Mouse (Mus musculus): Measurements from ENCODE around the gene Tmprss11e.
A peak's percentile ranks its signal among the peaks of the same experiment; 100 is the strongest.

Gene Tmprss11e

DNA sequence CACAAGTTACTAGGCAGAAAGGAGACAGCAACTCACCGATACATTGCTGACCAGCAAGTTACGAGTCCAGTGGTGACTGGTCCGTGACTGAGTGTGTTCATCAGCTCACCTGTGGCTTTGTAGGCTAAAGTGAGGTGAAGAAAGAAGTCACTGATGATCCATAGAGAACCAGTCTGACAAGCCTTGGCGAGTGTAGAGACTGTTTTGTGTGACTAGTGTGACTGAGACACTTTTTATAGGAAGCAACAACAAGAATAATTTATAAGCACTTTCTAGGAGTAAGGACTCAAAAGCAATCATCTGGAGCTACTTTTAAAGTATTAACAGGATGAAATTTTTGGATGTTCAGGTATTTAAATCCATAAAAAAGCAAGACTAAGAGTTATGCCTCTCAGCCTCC, at the start of gene Tmprss11e:
TSS of gene Tmprss11e (minus strand) at position 101 of the 400 bp plus-strand sequence.
- no peak for DNase-seq (ENCODE audit: low spot score in 2 of 2)

DNA sequence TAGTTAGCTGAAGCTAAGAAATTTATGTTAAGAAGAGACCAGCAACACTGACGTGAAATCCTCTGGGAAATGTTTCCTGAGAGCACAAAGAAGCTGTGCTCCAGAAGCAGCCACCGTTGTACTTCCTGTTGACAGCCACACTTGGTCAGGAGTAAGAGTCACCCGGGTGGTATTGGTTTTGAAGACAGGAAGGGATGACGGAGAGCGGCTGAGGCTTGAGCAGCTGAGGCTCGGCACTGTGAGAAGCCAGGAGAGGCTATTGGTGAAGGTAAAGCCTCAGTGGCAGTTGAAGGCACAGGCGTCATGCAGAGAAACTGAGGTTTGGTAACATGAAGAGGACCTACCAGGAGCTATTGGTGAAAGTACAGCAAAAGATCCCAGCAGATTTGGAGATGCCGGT, 47.2 kb upstream of the Tmprss11e start:
- DNase-seq (ENCODE audit: low spot score in 2 of 2): no peak

DNA sequence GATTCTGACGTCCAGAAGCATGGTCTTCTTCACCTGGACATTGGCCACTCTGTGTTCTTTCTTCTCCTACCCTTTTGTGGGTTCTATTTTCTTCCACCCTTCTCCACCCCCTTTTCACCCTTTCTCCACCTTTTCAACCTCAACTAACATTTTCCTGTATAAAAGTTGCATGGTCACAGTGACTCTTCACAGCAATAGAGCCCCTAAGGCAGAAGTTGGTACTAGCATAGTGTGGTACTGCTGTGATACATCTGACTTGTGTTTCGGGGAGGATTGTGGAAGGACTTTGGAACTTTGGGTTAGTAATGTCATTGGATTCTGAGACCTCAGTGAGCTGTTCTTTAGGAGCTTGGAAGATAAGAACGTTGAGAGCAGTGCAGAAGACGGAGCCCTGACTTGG, 46.6 kb upstream of the Tmprss11e start:
- no peak for DNase-seq (ENCODE audit: low spot score in 2 of 2)

DNA sequence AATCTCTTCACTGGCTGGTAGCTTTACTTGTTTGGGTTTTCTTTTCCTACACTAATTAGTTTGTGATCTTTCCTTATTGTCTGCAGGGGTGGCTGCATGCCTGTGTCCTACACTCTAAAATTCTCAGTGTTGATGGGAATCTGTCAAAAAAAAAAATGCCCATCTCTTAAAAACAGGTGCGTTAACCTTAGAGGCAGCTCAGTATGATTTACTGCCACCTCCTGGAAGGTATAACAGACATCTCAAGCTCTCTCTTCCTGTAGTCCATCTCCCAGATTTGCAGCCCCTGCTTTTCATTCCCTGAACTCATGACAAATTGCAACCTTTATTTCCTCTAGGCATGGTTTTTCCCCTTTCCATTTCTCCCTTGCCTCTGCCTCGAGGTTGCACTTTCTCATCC, 44.3 kb upstream of the Tmprss11e start:
- no peak for DNase-seq (ENCODE audit: low spot score in 2 of 2)

DNA sequence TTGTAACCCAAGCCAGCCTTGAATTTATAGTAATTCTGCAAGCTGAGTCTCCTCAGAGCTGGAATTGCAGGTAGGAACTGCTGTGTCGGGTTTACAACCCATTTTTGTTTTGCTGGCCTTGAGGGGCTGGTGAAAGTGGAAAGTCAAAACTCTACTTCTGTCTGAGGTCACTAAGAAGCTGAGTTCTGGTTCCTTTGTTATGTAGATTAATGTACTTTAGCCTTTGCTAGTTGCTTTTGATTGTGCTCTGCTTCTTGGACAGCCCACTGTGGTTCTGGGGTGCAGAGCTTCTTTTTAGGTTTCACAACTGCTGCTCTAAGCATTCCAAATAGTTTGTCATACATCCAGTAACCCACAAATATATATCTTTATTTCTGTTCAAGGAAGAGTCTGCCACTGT, 41.2 kb upstream of the Tmprss11e start:
- DNase-seq (ENCODE audit: low spot score in 2 of 2): no peak

DNA sequence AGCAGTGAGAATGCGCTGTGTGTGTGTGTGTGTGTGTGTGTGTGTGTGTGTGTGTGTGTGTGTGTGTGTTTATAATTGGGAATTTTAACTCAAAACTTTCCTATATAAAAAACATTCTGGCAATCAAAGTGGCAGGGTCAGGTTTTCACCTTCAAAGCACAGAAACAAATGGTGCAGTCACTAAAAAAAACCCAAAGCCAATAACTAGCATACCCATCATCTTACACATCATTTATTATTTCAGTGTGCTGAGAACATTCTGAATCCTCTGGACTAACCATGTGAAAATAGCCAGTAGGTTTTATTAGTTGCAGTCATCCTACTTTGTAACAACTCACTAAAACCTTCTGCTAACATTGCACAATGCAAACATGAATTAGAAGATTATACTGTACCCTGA, 38.6 kb upstream of the Tmprss11e start:
- DNase-seq (ENCODE audit: low spot score in 2 of 2): no peak

DNA sequence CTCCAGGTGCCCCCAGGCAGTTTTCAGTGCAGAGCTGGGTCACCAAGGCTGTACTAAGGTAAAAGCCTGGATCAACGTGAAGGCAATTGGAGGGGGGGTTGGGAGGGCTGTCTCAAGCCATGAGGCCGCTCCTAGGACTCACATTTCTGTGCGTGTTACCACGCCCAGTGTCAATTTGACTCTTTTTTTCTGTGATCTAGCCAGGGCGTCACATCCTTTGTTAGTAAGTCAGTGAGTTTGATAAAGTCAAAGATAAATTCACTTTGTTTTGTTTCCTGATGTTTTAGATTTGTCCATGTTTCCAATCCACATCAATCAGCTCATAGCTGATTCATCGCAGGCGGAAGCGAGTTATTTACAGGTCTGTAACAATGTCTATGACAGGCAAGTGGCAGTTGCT, 37.4 kb upstream of the Tmprss11e start:
- no peak for DNase-seq (ENCODE audit: low spot score in 2 of 2)

DNA sequence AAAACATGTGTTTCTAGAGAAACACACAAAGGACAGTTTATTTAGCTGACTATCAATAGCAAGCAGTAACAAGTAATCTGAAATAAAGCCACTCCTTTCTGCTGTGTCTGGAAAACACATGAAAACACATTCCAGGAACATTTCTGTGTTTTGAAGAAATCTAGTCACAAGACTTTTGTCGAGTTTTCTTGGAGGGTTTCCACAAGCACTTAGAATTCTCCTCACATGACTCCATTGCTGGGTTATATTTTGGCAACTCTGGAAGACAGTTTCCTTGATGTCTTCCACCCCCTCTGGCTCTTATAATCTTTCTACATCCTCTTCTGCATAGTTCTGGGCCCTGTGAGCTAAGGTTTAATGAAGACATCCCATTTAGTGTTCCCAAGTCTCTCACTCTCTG, 32.9 kb upstream of the Tmprss11e start:
- no peak for DNase-seq (ENCODE audit: low spot score in 2 of 2)

DNA sequence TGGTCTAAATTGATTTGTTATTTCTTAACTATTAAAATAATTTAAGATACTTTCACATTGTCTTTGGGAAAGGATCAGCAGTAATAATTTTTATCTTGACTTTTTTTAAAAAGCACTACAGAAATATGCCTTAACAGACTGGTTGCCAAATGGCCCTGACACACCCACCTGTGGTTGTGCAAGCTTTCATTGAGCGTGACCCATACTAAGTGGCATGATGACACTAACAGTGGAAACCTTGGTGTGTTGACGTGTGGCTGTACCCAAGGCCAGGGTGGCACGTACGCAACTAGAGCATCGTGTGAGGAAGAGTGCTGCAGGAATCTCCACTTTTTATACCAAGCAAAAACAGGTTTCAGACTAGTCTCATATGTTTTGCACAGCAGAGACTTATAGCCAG, 31.3 kb upstream of the Tmprss11e start:
- no peak for DNase-seq (ENCODE audit: low spot score in 2 of 2)

DNA sequence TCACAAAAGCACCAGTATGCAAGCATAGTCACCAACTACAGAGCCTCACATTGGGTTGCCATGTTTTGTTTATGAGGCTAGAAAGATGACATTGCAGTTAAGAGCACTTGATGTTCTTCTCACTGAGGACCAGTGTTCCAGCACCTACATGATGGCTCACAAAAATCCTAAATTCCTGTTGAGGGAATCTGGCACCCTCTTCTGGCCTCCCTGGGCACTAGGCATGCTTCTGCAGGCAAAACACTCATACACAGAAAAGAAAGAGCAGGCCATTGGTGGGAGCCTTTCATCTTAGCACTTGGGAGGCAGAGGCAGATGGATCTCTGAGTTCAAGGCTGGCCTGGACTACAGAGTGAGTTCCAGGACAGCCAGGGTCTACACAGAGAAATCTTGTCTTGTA, 25.4 kb upstream of the Tmprss11e start:
- DNase-seq (ENCODE audit: low spot score in 2 of 2): no peak

DNA sequence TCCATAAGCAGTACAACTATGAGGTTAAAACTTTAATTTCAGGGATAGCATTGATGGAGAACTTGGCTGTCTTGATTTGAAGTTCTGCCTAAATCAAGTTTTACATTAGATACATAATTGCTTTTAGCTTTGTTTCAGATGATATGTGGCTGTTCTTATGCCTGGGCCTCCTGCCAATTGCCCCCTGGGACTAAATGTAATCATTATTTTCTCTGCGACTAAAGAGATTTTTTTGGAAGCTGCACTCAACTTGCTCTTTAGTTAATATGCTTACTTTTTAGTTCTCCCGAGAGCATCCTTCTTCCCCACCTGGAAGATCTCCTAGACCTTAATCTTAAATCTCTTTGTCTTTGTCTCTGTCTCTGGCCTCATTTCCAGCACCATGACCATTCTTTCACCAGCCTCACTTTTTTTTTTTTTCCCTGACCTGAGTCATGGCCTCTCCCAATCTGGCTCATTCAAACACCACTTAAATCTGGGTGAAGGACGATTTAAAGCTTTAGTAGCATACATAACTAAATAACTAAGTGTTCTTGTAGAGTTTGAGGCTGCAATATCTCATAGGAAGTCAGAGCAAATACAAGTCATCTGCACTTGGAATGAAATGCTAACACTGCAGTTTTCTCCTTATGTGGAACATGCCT, 23.5 kb upstream of the Tmprss11e start:
- no peak for DNase-seq (ENCODE audit: low spot score in 2 of 2)

DNA sequence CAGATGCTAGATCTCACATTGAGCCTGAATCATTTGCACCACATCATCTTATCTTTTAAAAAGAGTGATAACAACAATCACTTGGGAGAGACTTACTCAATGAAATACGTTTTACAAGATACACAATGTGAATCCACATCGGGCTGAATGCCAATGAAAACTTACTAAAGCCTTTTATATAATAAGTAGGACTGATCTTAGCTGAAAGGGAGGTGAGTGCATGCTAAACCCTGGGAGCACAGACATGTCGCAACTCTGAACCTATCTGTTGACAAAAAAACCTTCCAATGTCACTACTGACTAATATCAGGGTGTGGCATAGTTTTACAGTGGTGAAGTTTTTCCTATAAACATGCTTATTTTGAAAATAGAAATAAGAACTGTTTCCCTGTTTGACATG, 2.8 kb downstream of the Tmprss11e start:
- no peak for DNase-seq (ENCODE audit: low spot score in 2 of 2)

DNA sequence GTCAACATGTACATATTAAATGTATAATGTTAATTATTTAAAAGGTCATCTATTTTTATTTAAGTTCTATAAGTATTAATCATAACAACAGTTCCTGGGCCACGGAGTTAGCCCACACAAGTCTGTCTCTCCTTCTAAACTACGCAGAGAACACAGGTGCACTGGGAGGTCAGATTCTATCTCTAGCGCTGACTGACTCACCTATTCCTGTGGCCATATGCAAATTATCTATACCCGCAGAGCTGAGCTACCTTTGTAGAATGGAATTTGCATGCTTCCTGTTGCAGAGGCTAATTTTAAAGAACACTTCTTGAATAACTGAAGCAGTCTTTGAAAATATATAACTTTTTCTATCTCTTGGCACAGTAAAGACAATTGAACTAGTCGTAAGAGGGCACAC, 4.5 kb downstream of the Tmprss11e start:
- DNase-seq (ENCODE audit: low spot score in 2 of 2): no peak

DNA sequence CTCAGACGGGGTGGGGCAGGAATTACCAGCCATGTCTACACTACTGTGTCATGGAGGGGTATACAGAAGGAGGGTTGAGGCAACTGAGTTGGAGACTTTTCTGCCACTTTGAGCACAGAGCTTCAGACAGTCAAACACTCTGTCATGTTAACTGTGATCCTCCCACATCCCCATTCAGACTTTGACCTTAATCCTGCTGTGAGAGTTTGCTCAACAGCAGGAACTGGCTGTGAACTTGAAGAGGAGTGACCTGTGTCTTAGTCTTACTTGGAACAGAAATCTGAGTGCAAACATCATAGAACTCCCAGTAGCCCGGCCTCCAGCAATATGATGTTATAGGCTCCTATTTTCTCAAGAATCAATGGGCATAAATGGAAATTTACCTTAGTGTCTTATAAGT, 9.8 kb downstream of the Tmprss11e start:
- DNase-seq (ENCODE audit: low spot score in 2 of 2): no peak

DNA sequence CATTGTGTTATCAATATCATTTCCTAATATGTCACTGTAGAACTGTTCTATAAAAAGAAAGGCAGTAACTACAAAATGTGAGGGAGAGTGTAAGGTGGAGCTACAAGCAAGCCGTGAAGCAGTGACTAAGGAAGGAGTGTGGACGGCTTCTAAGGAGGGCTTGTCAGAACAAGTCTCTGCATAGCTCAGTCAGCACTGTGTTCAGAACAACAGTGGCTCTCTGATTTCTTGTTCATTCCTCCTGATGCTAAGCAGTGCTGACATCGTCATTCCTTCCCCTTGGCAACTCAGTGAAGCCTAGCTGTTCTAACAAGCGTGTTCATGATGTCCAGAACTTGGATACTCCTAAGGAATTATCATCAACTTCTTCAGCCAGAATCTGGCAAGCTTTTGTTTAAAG, 15.0 kb downstream of the Tmprss11e start:
- no peak for DNase-seq (ENCODE audit: low spot score in 2 of 2)

DNA sequence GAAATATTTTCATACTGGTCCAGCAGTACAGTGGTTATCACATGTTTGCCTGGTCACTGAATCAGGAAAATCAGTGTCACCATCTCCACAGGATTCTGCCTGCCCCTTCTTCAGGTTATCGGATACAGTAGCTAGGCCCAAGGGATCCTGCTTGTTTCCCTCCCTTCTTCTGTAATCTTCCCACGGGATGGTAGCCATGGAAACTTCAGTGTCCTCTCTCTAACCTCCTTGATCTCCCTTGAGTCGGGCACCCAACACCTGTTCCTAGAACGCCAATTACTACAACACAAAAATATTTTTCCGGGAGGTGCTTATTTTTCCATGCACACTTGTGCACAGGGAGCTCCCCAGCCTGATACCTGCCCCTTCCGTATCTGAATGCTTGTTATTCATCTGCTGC, 17.0 kb downstream of the Tmprss11e start:
- DNase-seq (ENCODE audit: low spot score in 2 of 2): no peak

DNA sequence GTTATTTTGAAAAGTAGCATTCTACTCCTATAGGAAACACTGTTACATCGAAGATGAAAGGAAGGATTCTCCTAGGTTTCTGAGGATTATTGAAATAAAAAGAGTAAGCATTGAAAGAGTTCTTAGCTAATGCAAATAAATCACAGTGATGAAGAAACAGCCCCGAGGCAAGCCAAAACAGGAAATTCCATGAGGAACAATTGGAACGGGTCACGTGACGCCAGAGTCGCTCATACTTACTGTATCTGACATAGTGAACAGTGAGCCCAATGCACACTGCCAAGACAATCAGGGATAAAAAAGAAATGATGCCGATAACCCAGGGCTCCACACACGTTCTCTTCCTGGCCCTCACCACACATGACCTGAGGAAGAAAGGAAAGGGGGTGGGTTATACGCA, 18.6 kb downstream of the Tmprss11e start:
- no peak for DNase-seq (ENCODE audit: low spot score in 2 of 2)

DNA sequence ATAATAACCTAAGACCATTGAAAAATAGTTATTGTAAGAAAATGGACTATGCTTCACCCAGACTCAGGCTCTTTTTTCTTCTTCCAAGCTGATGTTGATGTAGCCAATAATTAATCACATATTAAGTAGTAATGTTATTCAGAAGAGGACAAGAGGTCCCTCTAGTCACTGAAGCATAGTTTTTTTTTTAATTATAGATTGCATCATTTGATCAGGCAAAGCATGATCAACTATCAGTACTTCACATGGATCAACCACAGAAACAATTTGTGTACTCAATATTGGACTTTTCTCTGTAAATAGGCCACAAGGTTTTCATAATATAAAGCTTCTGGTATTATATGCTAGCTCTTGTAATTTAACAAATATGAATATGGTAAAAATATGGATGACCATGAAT, 20.6 kb downstream of the Tmprss11e start:
- no peak for DNase-seq (ENCODE audit: low spot score in 2 of 2)

DNA sequence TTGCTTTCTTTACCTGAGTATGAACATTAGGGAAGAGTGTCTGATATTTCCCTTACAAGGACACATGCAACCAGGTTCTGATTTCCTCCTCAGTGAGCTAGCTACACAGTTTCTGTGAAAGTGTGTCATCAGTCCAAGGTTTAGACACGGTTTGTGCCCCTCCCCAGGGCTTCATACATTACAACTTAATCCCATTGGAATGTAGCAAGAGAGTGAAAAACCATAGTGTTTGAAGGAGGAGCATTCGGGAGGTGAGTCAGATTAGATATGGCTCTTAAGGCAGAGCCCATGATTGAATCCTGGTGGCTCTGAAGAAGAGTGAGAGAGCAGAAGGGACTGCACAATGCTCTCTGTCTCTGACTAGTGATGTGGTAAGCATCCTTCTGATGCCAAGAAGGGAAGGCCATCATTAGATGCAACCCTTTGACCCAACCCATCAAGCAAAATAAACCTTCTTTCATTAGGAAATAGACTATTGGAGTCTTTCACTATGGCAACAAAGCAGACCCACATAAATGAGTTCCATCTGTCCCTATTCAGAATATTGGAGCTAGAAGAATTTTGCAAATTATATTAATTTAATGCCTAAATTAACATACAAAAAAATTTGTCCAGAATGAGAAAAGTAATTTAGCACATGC, 22.7 kb downstream of the Tmprss11e start:
- no peak for DNase-seq (ENCODE audit: low spot score in 2 of 2)

DNA sequence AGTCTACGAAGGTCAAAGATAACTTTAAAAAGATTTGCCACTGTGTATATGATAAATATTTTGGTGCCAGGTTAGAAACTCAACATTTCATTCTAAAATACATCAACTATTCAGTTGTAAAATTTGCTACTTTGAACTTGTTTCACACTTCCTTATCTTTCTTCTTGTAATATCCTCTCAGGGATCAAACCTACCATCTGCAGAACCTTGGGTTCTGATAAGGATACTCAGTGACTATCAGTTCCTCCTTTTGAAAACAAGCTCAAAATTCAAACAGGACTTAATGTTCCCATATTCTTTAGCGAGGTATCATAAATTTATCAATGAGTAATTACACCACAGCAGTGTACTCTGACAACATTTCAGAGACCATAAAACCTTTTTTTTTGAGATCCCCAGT, 30.6 kb downstream of the Tmprss11e start:
- DNase-seq (ENCODE audit: low spot score in 2 of 2): no peak

DNA sequence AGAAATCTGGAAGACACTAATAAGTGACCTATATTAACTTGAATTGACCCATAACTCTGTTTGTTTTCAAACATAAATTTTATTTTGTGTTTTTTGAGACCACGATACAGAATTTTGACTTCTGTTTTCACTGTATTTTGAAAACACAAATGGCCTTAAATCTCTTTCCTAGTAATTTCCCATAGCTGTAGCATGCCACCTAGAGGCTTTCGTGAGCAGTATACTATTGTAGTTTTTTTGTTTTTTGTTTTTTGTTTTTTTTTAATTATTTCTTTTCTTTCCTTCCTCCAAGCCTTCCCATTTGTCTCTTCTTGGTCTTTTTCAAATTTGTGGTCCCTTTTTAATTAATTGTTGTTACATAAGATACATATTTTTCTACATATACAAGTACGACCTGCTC, 40.7 kb downstream of the Tmprss11e start:
- no peak for DNase-seq (ENCODE audit: low spot score in 2 of 2)

DNA sequence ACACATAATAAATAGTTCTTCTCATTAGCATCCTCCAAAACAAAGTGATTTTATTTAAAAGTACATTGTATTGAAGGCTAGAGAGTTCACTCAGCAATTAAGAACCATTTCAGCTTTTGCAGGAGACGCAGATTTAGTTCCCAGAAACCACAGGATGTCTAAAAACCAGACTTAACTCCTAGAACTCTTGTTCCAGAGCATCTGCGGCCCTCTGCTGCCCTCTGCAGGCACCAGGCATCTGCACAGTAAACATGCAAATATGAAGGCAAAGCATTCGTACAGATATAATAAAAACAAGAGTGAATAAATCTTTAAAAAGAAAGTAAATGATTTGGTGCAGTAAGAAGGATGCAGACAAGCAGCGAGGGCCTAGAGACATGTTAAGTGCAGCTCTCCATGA, 60.9 kb downstream of the Tmprss11e start:
- peak; percentile 80 for DNase-seq (ENCODE audit: low spot score in 2 of 2)

DNA sequence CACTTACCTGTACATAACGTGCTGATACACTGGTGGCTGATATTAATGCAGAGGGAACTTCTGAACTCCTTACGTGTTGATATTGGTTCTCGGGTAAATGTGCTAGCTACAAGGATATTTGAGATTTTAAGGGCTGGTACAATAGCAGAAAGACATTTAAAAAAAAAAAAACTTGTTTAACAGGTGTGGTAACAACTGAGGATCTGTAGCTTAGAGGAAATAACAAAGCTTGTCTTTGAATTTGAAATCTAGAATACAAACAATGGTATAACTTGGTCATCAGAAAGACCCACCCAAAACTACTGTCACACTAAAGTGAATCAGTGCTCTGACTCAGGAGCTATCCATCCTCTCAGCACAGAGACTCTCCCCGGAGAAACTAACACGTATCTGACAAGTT, 69.4 kb downstream of the Tmprss11e start, which contains the start of gene Tmprss11b:
TSS of gene Tmprss11b (minus strand) at position 101 of the 400 bp plus-strand sequence.
- no peak for DNase-seq (ENCODE audit: low spot score in 2 of 2)

Measured in right cerebral cortex, adult 2 months (tissue).